Mouse (Mus musculus) G1E (cell line): Measurements from ENCODE around the gene Daam1.

Experiments used
- CTCF ChIP-seq: IDR thresholded peaks from 2 replicates; pipeline ENCODE4 v1.5.1; 2012; ENCODE audit warnings: low read depth, low read length, inconsistent platforms, mixed read lengths
- POLR2AphosphoS5 ChIP-seq: IDR thresholded peaks from 2 replicates; pipeline ENCODE4 v1.6.1; 2012; ENCODE audit warnings: low read depth, low read length, inconsistent platforms; ENCODE audit not compliant: insufficient replicate concordance

GRCm38 (mm10) chr12:72001811-72002210 lies 170.9 kb downstream of the Daam1 start:
- TF ChIP-seq CTCF (no peak), POLR2AphosphoS5 (no peak)
